Mouse (Mus musculus): ENCODE results near the gene Nhlrc1.

- TF ChIP-seq CTCF (IDR thresholded peaks at IDR 0.05; ENCODE audit: insufficient read depth, low read depth, low read length) (no peak), POLR2A (IDR thresholded peaks at IDR 0.05; ENCODE audit: insufficient read depth, low read depth, low read length) (no peak)
These were observed 19.0 kb upstream of the Nhlrc1 start for GRCm38 (mm10) chr13:47033602-47034001.
